Mouse (Mus musculus) stomach, postnatal 0 days (tissue): ENCODE data around the gene Ruvbl2. TPM values are rescaled to one million over a fixed set of nuclear protein-coding genes. Genes with fewer than 3 reads are reported as not detected.
"Not testable (repeated sequence)": the region's sequence is repeated elsewhere in the genome, so short reads cannot be mapped to it uniquely, and the experiment has no call there.

Experiments
- ATAC-seq: fragments of 200-750 bp; cut with Nextera tagmentation; 2 replicates; pipeline ENCODE4 v1.8.0; 2017; ENCODE audit not compliant: low FRiP score, low TSS enrichment
- DNase-seq: peaks from one replicate; pipeline ENCODE4 v3.0.0-alpha.2; 2016; ENCODE audit warnings: low spot score
- H3K27ac ChIP-seq: fragments of 300-500 bp; sonication (generic); replicated peaks from 2 replicates; pipeline ENCODE4 v1.5.1; 2014; ENCODE audit warnings: mild to moderate bottlenecking, control low read depth
- H3K27me3 ChIP-seq: fragments of 300-500 bp; sonication (generic); 2 replicates; pipeline ENCODE4 v1.6.1; 2014; ENCODE audit warnings: low read length; ENCODE audit not compliant: control insufficient read depth, insufficient read depth
- H3K36me3 ChIP-seq: fragments of 300-500 bp; sonication (generic); 2 replicates; pipeline ENCODE4 v1.6.1; 2014; ENCODE audit warnings: low read length, mixed read lengths; ENCODE audit not compliant: control insufficient read depth, insufficient read depth
- H3K4me1 ChIP-seq: fragments of 300-500 bp; sonication (generic); replicated peaks from 2 replicates; pipeline ENCODE4 v1.6.1; 2014; ENCODE audit warnings: antibody characterized with exemption; ENCODE audit not compliant: control insufficient read depth, insufficient read depth
- H3K4me2 ChIP-seq: fragments of 300-500 bp; sonication (generic); replicated peaks from 2 replicates; pipeline ENCODE4 v1.6.1; 2014; ENCODE audit warnings: low read depth, mild to moderate bottlenecking, control low read depth, moderate library complexity
- H3K4me3 ChIP-seq: fragments of 300-500 bp; sonication (generic); 2 replicates; pipeline ENCODE4 v1.5.1; 2014; ENCODE audit warnings: low read depth, low read length, control low read depth
- H3K9ac ChIP-seq: fragments of 300-500 bp; sonication (generic); 2 replicates; pipeline ENCODE4 v1.6.1; 2014; ENCODE audit warnings: mild to moderate bottlenecking, low read length, control low read depth, mixed read lengths
- H3K9me3 ChIP-seq: fragments of 300-500 bp; sonication (generic); 2 replicates; pipeline ENCODE4 v1.6.1; 2016; ENCODE audit warnings: low read length; ENCODE audit not compliant: control insufficient read depth
- CTCF ChIP-seq: IDR thresholded peaks from 2 replicates; pipeline ENCODE4 v1.5.1; 2016; ENCODE audit warnings: antibody characterized with exemption, low read depth, mild to moderate bottlenecking, moderate library complexity
- EP300 ChIP-seq: optimal IDR thresholded peaks from 2 replicates; pipeline ENCODE3; 2016; ENCODE audit warnings: antibody characterized with exemption
- WGBS: fragments of 180-500 bp; shearing (Covaris S2); extraction: QIAGEN DNeasy Blood & Tissue Kit; methylation state at CpG from one replicate; pipeline ENCODE4 v1.1.7; 2014; 5-methylcytosine and 5-hydroxymethylcytosine counted together
- polyA plus RNA-seq: library from polyadenylated mRNA; unstranded; fragments of >200 nt; fragmentation: Nextera tagmentation; extraction: Ambion mirVana; gene quantifications from 2 replicates; pipeline ENCODE4 v1.2.1, GENCODE M21; 2015

Ruvbl2 gene
- polyA plus RNA-seq, 1 experiment from 2014 or later, result 46.7 TPM

DNA sequence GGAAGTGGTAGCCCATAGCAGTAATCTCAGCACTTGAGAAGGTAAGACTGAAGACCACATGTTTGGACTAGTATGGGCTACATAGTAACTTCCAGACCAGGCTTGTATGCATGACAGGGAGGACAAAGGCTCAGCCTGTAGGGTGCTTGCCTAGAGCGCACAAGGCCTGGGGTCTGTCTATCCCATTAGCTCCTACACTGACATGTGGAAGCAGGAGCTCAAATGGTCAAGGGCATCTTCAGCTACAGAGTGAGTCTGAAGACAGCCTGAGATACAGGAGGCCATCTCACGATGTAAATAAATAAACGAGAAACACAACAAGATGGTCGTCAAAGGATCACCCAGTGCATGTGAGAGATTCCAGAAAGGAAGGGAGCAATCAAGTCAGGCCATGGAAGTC, 24.4 kb upstream of the Ruvbl2 start:
- no peak overlapping the region for H3K4me3 ChIP-seq
- no peak overlapping the region for H3K27ac ChIP-seq
- H3K4me2 ChIP-seq, result no peak overlapping the region
- no peak overlapping the region for H3K9ac ChIP-seq
- peaks cover 11% of the 10 kb centered on the region for H3K4me1 ChIP-seq
- H3K27me3 ChIP-seq, result no peaks in the 10 kb centered on the region
- H3K36me3 ChIP-seq, result peaks cover 4% of the 10 kb centered on the region; the same call in 1 of the 2 replicates
- ATAC-seq (no peak), DNase-seq (no peak)
- no peaks in the 10 kb centered on the region for H3K9me3 ChIP-seq
- 81% methylated on average over 4 of the region's 4 CpGs for WGBS
- no peak for TF ChIP-seq CTCF
- no peak for TF ChIP-seq EP300

DNA sequence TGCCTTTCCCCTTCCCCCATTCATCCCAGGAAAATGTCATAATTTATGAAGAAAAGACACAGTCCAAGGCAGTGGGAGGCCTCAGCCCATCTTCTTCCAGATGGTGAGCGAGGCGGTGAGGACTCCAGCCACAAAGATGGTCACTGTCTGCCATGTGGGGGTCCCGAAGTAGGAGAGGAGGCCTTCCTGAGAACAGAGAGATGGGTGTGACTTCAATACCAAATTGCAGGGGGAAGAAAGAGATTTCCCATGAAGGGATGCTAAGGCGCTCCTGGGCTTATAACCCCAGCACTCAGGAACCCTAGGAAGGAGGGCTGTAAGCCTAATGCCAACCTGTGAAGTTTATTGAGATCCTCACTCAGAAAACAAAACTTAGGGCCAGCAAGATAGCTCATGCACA, 23.9 kb upstream of the Ruvbl2 start:
- Histone ChIP-seq H3K27ac (peak overlapping the region; percentile 95; the same call in 1 of the 2 replicates), H3K9ac (no peak overlapping the region), H3K4me1 (peaks cover 11% of the 10 kb centered on the region), H3K9me3 (no peaks in the 10 kb centered on the region), H3K36me3 (peaks cover 8% of the 10 kb centered on the region), H3K4me3 (no peak overlapping the region), H3K27me3 (no peaks in the 10 kb centered on the region), H3K4me2 (no peak overlapping the region)
- TF ChIP-seq EP300 (no peak), CTCF (no peak)
- no peak for ATAC-seq
- no peak for DNase-seq
- 83% methylated on average over 4 of the region's 4 CpGs for WGBS

DNA sequence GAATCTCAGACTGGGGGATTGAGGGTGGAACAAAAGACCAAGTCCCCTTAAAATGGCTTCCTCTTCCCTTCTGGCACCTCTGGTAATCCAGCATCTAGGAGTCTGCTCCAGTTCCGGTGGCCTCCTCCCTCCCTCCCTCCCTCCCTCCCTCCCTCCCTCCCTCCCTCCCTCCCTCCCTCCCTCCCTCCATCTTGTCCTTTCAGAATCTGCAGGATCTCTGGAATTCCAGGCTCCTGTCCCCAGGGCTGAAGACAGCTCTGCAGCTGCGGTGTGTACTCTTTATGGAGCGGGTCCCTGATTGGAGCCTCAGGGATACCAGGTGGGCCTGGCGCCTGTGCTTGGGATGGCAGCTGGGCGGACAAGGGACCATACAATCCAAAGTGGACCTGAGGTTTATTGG, 23.4 kb upstream of the Ruvbl2 start:
- peaks cover 8% of the 10 kb centered on the region for H3K36me3 ChIP-seq
- peaks cover 11% of the 10 kb centered on the region for H3K4me1 ChIP-seq
- H3K27ac ChIP-seq, result peak overlapping the region; percentile 95
- ATAC-seq (no peak), DNase-seq (no peak)
- H3K4me3 ChIP-seq, result no peak overlapping the region
- no peak overlapping the region; the same call in 1 of the 2 replicates for H3K4me2 ChIP-seq
- WGBS, result 56% methylated on average over 5 of the region's 5 CpGs
- H3K9me3 ChIP-seq, result no peaks in the 10 kb centered on the region
- H3K27me3 ChIP-seq, result no peaks in the 10 kb centered on the region
- no peak overlapping the region; the same call in 1 of the 2 replicates for H3K9ac ChIP-seq
- TF ChIP-seq CTCF (no peak), EP300 (no peak)

DNA sequence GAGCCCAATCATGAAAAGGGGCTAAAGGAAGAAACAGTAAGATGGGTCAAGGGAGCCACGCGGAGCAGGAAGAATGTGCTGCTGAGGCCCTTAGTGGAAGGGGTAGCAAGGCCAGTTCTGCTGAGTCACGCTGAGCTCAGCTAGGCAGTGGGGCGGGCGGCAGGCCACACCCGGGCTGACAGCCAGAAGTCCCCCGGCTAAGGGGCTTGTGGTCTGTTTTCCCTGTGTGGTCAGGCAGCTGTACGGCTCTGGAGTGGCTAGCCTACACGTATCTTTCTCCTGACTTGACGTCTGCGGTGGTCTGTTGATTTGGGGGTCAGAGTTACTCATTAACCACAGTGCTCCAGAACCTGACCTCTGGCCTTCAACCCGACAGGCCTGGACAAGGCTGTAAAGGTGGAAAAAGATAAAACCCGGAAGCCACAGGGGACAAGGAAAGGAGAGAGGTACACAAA, 23.0 kb upstream of the Ruvbl2 start:
- Histone ChIP-seq H3K27me3 (no peaks in the 10 kb centered on the region), H3K4me3 (0 out of 2 replicates have a peak overlapping the region, but pooled peaks have one; percentile 33), H3K9ac (peak overlapping the region; percentile 58), H3K36me3 (peaks cover 8% of the 10 kb centered on the region), H3K4me2 (peak overlapping the region; percentile 67), H3K9me3 (no peaks in the 10 kb centered on the region), H3K4me1 (peaks cover 9% of the 10 kb centered on the region), H3K27ac (peak overlapping the region; percentile 95)
- WGBS, result 6% methylated on average over 13 of the region's 13 CpGs
- TF ChIP-seq CTCF (no peak), EP300 (no peak)
- ATAC-seq (peak; percentile 50), DNase-seq (peak; percentile 87)

DNA sequence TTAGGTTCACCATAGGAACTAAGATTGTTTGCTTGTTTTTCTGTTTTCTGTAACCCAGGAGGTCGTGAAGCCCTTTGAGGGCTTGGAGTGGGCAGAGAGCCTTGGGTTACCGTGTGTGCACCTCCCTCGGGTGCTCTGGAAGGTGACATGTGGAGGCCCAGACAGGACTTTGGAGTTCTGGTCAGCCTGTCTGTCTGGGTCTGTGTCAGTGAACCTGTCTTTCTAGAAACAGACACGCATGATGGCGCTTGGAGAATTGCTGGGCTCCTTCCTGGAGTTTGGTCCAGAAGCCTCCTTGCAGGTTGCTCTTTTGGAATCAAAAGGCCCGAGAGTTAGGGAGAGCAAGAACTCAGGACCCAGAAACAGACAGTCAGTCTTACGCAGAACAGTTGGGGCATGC, 22.5 kb upstream of the Ruvbl2 start:
- DNase-seq, result peak; percentile 47
- Histone ChIP-seq H3K27me3 (no peaks in the 10 kb centered on the region), H3K27ac (peak overlapping the region; percentile 95), H3K9me3 (no peaks in the 10 kb centered on the region), H3K4me1 (peaks cover 7% of the 10 kb centered on the region), H3K4me2 (peak overlapping the region; percentile 67), H3K4me3 (peak overlapping the region; percentile 33), H3K36me3 (peaks cover 8% of the 10 kb centered on the region), H3K9ac (peak overlapping the region; percentile 58)
- WGBS, result 51% methylated on average over 7 of the region's 7 CpGs
- TF ChIP-seq CTCF (no peak), EP300 (no peak)
- ATAC-seq, result no peak

DNA sequence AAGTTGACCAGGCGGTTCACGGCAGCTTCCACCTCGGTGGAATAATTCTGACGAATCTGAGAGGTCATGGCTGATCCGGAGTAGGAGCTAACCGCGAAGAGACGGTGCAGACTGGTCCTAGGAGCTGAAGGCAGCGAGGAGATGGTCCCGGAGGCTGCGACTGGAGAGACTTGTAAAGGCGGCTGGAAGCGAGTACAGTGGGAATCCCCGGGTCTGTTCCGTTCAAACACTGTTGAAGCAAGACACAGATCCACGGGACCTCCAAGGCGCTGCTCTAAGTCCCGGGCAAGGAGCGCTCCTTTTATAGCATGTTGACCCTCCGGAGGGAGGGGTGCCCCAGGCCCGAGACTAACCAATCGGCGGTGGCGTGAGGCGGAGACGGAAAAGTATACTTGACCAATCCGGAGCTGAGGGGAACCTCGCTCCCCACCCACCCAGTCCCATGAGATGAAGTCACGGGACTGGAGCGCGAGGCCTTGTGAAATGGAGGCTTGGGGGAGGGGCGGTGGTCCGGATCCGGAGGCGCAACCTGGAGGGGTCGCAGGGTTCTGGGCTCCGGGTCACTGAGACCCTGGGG, 21.8 kb upstream of the Ruvbl2 start, which contains the start of gene Ftl1:
Gene Ftl1 (minus strand): TSS at position 321 of the 577 bp plus-strand sequence.
- Histone ChIP-seq H3K36me3 (peaks cover 12% of the 10 kb centered on the region), H3K9ac (peak within 1 kb of the TSS; percentile 74), H3K4me3 (peak within 1 kb of the TSS; percentile 69), H3K4me2 (peak within 1 kb of the TSS; percentile 87), H3K27ac (peak within 1 kb of the TSS; percentile 95)
- WGBS, result under 1% methylated on average over 29 of the region's 37 CpGs
- ATAC-seq (peak; percentile 93), DNase-seq (peak; percentile 98)
- H3K9me3 ChIP-seq, H3K4me1 ChIP-seq, H3K27me3 ChIP-seq: not testable (repeated sequence)
- TF ChIP-seq EP300, result peak; percentile 77
